Mouse (Mus musculus): ENCODE data around the gene Zfp229. TPM values are rescaled to one million over a fixed set of nuclear protein-coding genes. Genes with fewer than 3 reads are reported as not detected.

Gene Zfp229
- polyA plus RNA-seq, 1 experiment: 1.4 TPM

GRCm38 (mm10) chr17:21707343-21707996 is 23.1 kb upstream of the Zfp229 start, which contains the start of gene Zfp760:
Gene Zfp760, plus strand, starts transcription at chr17:21707741.
- no peaks in the 10 kb centered on the region for H3K27me3 ChIP-seq (ENCODE audit: control insufficient read depth, insufficient read depth, low read length)
- H3K27ac ChIP-seq (ENCODE audit: control insufficient read depth, insufficient read depth, low read length): no peak within 1 kb of the TSS
- TF ChIP-seq CTCF (IDR thresholded peaks at IDR 0.05; ENCODE audit: borderline replicate concordance, control insufficient read depth, extremely low read depth, insufficient read depth, low read length, poor library complexity) (peak; percentile 12; the same call in 1 of the 2 replicates), POLR2A (IDR thresholded peaks at IDR 0.05; ENCODE audit: control insufficient read depth, extremely low read depth, insufficient read depth, low read length, poor library complexity) (no peak)
- peak; percentile 57 for DNase-seq
- WGBS: 7% methylated on average over 26 of the region's 26 CpGs
- no peaks in the 10 kb centered on the region for H3K36me3 ChIP-seq (ENCODE audit: control insufficient read depth, insufficient read depth, low read length)
- peak within 1 kb of the TSS; percentile 55 for H3K4me3 ChIP-seq (ENCODE audit: control insufficient read depth, insufficient read depth, low read length)
- peaks cover 3% of the 10 kb centered on the region for H3K4me1 ChIP-seq (replicated peaks; ENCODE audit: control insufficient read depth, insufficient read depth, low read length)

DNA sequence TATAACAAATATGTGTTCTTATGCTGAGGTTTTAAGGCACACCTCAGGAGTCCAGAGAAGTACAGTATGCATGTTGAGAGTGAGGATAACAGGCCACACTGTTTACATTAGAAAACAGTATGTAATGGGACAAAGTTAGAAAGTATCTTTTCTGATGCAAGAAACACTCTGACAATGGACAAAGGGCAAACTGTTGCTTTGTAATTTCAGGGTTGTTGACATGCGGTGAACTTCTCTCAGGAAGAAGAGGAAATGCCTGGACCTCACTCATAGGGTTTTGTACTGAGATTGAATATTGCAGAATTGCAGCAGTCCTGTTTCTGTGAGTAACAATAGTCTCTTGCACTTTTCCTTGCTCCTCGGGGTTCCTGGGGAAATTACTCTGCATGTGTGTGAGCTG is 22.2 kb upstream of the Zfp229 start:
- TF ChIP-seq POLR2A (IDR thresholded peaks at IDR 0.05; ENCODE audit: control insufficient read depth, extremely low read depth, insufficient read depth, low read length, poor library complexity) (no peak), CTCF (IDR thresholded peaks at IDR 0.05; ENCODE audit: borderline replicate concordance, control insufficient read depth, extremely low read depth, insufficient read depth, low read length, poor library complexity) (no peak)
- Histone ChIP-seq H3K36me3 (ENCODE audit: control insufficient read depth, insufficient read depth, low read length) (no peaks in the 10 kb centered on the region), H3K4me3 (ENCODE audit: control insufficient read depth, insufficient read depth, low read length) (no peak overlapping the region), H3K27me3 (ENCODE audit: control insufficient read depth, insufficient read depth, low read length) (no peaks in the 10 kb centered on the region), H3K27ac (ENCODE audit: control insufficient read depth, insufficient read depth, low read length) (no peak overlapping the region), H3K4me1 (replicated peaks; ENCODE audit: control insufficient read depth, insufficient read depth, low read length) (peaks cover 3% of the 10 kb centered on the region)
- WGBS: 11% methylated on average over 2 of the region's 2 CpGs
- no peak for DNase-seq

DNA sequence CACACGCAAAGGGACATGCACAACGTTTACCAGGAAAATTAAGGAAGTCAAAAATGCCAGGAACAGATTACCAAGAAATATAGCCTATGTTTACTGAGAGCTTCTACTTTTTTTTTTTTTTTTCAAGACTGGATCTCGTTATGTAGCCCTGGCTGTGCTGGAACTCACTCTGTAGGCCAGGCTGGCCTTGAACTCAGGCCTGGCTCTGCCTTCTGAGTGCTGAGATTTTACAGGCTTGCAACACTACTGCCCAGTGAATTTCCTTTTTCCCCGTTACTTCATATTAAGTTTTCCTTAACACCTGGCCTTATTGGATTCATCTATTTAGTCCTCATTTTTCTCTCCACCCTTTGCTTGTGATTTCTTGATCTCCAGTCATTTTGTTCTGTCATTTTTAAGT is 2.5 kb downstream of the Zfp229 start:
- 0 out of 2 replicates have a peak, but pooled peaks cover 2% of the 10 kb centered on the region for H3K4me1 ChIP-seq (replicated peaks; ENCODE audit: control insufficient read depth, insufficient read depth, low read length)
- no peak overlapping the region for H3K4me3 ChIP-seq (ENCODE audit: control insufficient read depth, insufficient read depth, low read length)
- H3K27ac ChIP-seq (ENCODE audit: control insufficient read depth, insufficient read depth, low read length): no peak overlapping the region
- H3K36me3 ChIP-seq (ENCODE audit: control insufficient read depth, insufficient read depth, low read length): no peaks in the 10 kb centered on the region
- no peaks in the 10 kb centered on the region for H3K27me3 ChIP-seq (ENCODE audit: control insufficient read depth, insufficient read depth, low read length)
- DNase-seq: no peak
- 71% methylated on average over 4 of the region's 4 CpGs for WGBS
- no peak for TF ChIP-seq CTCF (IDR thresholded peaks at IDR 0.05; ENCODE audit: borderline replicate concordance, control insufficient read depth, extremely low read depth, insufficient read depth, low read length, poor library complexity)
- no peak for TF ChIP-seq POLR2A (IDR thresholded peaks at IDR 0.05; ENCODE audit: control insufficient read depth, extremely low read depth, insufficient read depth, low read length, poor library complexity)

DNA sequence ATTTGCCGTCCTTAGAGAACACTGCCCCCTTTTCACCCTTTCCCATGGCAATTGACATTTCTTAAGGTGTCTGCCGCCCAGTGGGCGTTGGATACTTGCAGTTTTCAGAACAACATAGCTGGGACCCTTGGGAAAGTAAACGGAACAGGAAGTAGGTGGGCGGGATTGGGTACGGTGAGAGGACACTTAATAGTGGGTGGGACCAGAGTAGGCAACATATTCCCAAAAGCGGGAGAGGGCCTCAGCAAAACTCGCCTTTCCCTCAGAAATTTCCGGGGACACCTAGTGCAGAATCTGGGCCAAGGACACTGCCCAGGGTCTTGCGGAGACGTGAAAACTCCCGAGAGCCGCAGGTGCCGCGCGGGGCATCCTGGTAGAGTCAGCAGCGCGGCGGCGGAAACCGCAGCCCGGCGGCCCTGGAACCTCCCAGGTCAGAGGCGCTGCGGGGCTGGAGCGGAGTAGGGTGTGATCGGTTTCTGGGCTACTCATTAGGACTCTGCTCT is 3.0 kb downstream of the Zfp229 start:
- H3K4me1 ChIP-seq (replicated peaks; ENCODE audit: control insufficient read depth, insufficient read depth, low read length): 0 out of 2 replicates have a peak, but pooled peaks cover 2% of the 10 kb centered on the region
- H3K27ac ChIP-seq (ENCODE audit: control insufficient read depth, insufficient read depth, low read length): peak overlapping the region; percentile 53; the same call in 1 of the 2 replicates
- H3K27me3 ChIP-seq (ENCODE audit: control insufficient read depth, insufficient read depth, low read length): no peaks in the 10 kb centered on the region
- WGBS: under 1% methylated on average over 27 of the region's 27 CpGs
- peak; percentile 43; the same call in 1 of the 2 replicates for TF ChIP-seq CTCF (IDR thresholded peaks at IDR 0.05; ENCODE audit: borderline replicate concordance, control insufficient read depth, extremely low read depth, insufficient read depth, low read length, poor library complexity)
- TF ChIP-seq POLR2A (IDR thresholded peaks at IDR 0.05; ENCODE audit: control insufficient read depth, extremely low read depth, insufficient read depth, low read length, poor library complexity): peak; percentile 38; the same call in 1 of the 2 replicates
- H3K4me3 ChIP-seq (ENCODE audit: control insufficient read depth, insufficient read depth, low read length): peak overlapping the region; percentile 100
- no peaks in the 10 kb centered on the region for H3K36me3 ChIP-seq (ENCODE audit: control insufficient read depth, insufficient read depth, low read length)
- DNase-seq: peak; percentile 73

GRCm38 (mm10) chr17:21752791-21753190 is 22.2 kb downstream of the Zfp229 start:
- 62% methylated on average over 2 of the region's 2 CpGs for WGBS
- no peak for DNase-seq
- no peaks in the 10 kb centered on the region for H3K4me1 ChIP-seq (replicated peaks; ENCODE audit: control insufficient read depth, insufficient read depth, low read length)

DNA sequence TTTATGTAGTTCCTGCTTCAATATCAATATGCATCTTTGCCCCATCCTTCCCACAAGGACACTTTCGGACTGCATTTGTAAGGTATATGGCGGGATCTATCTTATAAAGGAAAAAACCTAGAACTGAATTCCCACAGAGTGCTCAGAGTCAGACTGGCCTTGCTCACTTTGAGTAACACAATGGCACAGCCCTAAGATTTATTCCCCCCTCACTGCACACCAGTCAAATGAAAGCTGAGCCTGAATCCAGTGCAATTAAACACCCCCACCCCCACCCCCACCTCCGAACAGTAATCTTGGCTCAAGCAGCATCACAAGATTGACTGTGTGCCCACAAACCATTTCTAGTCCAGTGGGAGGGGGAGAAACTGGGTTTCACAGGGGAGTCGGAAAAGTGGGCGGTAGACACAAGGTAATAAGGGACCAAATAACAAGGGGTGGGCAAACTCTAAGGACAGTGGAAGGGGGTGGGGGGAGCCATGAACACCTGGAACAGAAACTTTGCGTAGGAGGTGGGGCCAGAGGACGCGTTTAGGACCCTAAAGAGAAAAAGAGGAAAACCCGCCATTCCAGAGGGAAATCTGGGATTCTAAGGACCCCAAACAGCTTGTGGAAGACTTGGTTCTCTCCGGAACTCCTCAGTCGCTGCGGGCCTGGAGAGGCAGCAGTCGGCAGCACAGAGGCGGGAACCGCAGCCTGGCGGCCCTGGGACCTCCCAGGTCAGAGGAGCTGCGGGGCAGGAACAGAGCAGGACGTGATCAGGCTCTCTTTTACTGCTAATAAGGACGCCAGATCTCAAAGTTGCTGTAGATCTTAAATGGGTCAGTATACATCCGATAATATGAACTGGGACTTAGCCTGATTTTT is 23.0 kb downstream of the Zfp229 start:
- no peak overlapping the region for H3K4me3 ChIP-seq (ENCODE audit: control insufficient read depth, insufficient read depth, low read length)
- TF ChIP-seq POLR2A (IDR thresholded peaks at IDR 0.05; ENCODE audit: control insufficient read depth, extremely low read depth, insufficient read depth, low read length, poor library complexity) (no peak), CTCF (IDR thresholded peaks at IDR 0.05; ENCODE audit: borderline replicate concordance, control insufficient read depth, extremely low read depth, insufficient read depth, low read length, poor library complexity) (no peak)
- DNase-seq: no peak
- H3K4me1 ChIP-seq (replicated peaks; ENCODE audit: control insufficient read depth, insufficient read depth, low read length): no peaks in the 10 kb centered on the region
- 27% methylated on average over 20 of the region's 20 CpGs for WGBS
- no peak overlapping the region for H3K27ac ChIP-seq (ENCODE audit: control insufficient read depth, insufficient read depth, low read length)
- no peaks in the 10 kb centered on the region for H3K36me3 ChIP-seq (ENCODE audit: control insufficient read depth, insufficient read depth, low read length)
- H3K27me3 ChIP-seq (ENCODE audit: control insufficient read depth, insufficient read depth, low read length): no peaks in the 10 kb centered on the region

More at GRCm38 (mm10) chr17:21752791-21753190, 22.2 kb downstream of the Zfp229 start:
- H3K27ac ChIP-seq (ENCODE audit: control insufficient read depth, insufficient read depth, low read length): no peak overlapping the region
- H3K36me3 ChIP-seq (ENCODE audit: control insufficient read depth, insufficient read depth, low read length): no peaks in the 10 kb centered on the region
- no peak overlapping the region for H3K4me3 ChIP-seq (ENCODE audit: control insufficient read depth, insufficient read depth, low read length)
- H3K27me3 ChIP-seq (ENCODE audit: control insufficient read depth, insufficient read depth, low read length): no peaks in the 10 kb centered on the region
- TF ChIP-seq POLR2A (IDR thresholded peaks at IDR 0.05; ENCODE audit: control insufficient read depth, extremely low read depth, insufficient read depth, low read length, poor library complexity): no peak

Data from thymus, adult 2 months (tissue).